Mouse (Mus musculus) lung, embryonic 16.5 days (tissue): ENCODE results near the gene Nrtn. TPM values are rescaled to one million over a fixed set of nuclear protein-coding genes. Genes with fewer than 3 reads are reported as not detected.
A peak's percentile ranks its signal among the peaks of the same experiment; 100 is the strongest.

Experiments used
- ATAC-seq: fragments of 200-750 bp; cut with Nextera tagmentation; 2 replicates; pipeline ENCODE4 v1.8.0; 2017; ENCODE audit warnings: low read depth, mild to moderate bottlenecking, moderate library complexity
- H3K27ac ChIP-seq: fragments of 300-500 bp; sonication (generic); 2 replicates; pipeline ENCODE4 v1.5.1; 2014; ENCODE audit warnings: mild to moderate bottlenecking, control low read depth, low read length
- H3K27me3 ChIP-seq: fragments of 300-500 bp; sonication (generic); 2 replicates; pipeline ENCODE4 v1.6.1; 2014; ENCODE audit warnings: low read depth, low read length, mixed read lengths; ENCODE audit not compliant: control insufficient read depth, insufficient read depth
- H3K36me3 ChIP-seq: fragments of 300-500 bp; sonication (generic); 2 replicates; pipeline ENCODE4 v1.6.1; 2014; ENCODE audit warnings: low read length; ENCODE audit not compliant: control insufficient read depth, insufficient read depth
- H3K4me1 ChIP-seq: fragments of 300-500 bp; sonication (generic); replicated peaks from 2 replicates; pipeline ENCODE4 v1.6.1; 2014; ENCODE audit warnings: low read length, mixed read lengths; ENCODE audit not compliant: control insufficient read depth, insufficient read depth
- H3K4me2 ChIP-seq: fragments of 300-500 bp; sonication (generic); 2 replicates; pipeline ENCODE4 v1.6.1; 2014; ENCODE audit warnings: low read depth, low read length, control low read depth
- H3K4me3 ChIP-seq: fragments of 300-500 bp; sonication (generic); 2 replicates; pipeline ENCODE4 v1.5.1; 2014; ENCODE audit warnings: mild to moderate bottlenecking, low read length, control low read depth
- H3K9ac ChIP-seq: fragments of 300-500 bp; sonication (generic); 2 replicates; pipeline ENCODE4 v1.6.1; 2014; ENCODE audit warnings: low read length, control low read depth
- H3K9me3 ChIP-seq: fragments of 300-500 bp; sonication (generic); 2 replicates; pipeline ENCODE4 v1.6.1; 2016; ENCODE audit warnings: low read length; ENCODE audit not compliant: control insufficient read depth
- WGBS: fragments of 180-500 bp; shearing (Covaris S2); extraction: QIAGEN DNeasy Blood & Tissue Kit; methylation state at CpG from one replicate; pipeline ENCODE4 v1.1.7; 2014; 5-methylcytosine and 5-hydroxymethylcytosine counted together
- polyA plus RNA-seq: library from polyadenylated mRNA; unstranded; fragments of >200 nt; fragmentation: Nextera tagmentation; extraction: Ambion mirVana; gene quantifications from 2 replicates; pipeline ENCODE4 v1.2.1, GENCODE M21; 2015

The Nrtn gene
- polyA plus RNA-seq, 1 experiment from 2014 or later, result 7.3 TPM

DNA sequence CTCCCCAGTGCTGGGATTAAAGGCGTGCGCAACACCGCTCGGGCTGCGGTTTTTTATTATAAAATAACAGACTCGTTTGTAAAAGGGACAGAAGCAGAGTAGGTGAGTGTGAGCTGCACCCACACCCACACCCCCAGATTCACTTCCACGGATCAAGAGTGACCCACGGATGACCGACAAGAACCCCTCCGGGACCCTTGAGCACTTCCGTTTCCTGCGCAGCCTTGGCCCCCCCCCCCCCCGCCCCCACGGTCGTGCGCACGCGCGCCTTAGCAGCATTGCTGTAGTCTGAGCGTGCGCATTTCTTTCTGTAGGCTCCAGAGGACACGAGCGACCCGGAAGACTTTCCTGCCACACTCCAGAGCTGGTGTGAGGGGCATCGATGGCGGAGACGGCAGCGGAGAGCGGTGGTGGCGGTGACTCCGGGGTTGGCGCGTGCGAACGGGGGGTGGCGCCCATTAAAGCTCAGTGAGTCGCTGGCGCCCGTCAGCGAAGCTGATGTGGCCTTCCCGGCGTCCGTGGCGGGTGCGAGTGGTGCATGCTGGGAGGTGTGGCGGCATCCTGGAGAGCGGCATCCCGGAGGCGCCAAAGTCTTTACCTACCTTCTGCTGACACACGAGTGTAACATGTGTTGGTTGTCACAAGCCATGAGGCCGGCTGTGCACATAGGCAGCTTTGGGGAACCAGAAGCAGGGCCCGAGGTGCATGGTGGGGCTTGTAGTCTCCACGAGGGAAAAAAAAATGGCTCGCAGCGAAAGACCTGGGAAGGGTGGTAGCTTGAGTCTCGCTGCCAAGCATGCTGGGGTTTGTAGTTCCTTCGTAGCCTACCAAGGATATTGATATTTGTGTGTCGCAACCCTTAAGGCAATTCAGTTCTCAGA is 7.4 kb upstream of the Nrtn start, which contains the start of gene Dus3l:
Dus3l (plus strand) TSS at position 284 of the 881 bp plus-strand sequence.
- WGBS, result under 1% methylated on average over 58 of the region's 58 CpGs
- H3K27me3 ChIP-seq, result no peaks in the 10 kb centered on the region
- peaks cover 19% of the 10 kb centered on the region for H3K4me1 ChIP-seq
- H3K4me2 ChIP-seq, result peak within 1 kb of the TSS; percentile 87
- peak within 1 kb of the TSS; percentile 82 for H3K9ac ChIP-seq
- H3K9me3 ChIP-seq, result no peaks in the 10 kb centered on the region
- peak; percentile 81 for ATAC-seq
- peak within 1 kb of the TSS; percentile 73 for H3K4me3 ChIP-seq
- H3K36me3 ChIP-seq, result peaks cover 25% of the 10 kb centered on the region
- peak within 1 kb of the TSS; percentile 96 for H3K27ac ChIP-seq

DNA sequence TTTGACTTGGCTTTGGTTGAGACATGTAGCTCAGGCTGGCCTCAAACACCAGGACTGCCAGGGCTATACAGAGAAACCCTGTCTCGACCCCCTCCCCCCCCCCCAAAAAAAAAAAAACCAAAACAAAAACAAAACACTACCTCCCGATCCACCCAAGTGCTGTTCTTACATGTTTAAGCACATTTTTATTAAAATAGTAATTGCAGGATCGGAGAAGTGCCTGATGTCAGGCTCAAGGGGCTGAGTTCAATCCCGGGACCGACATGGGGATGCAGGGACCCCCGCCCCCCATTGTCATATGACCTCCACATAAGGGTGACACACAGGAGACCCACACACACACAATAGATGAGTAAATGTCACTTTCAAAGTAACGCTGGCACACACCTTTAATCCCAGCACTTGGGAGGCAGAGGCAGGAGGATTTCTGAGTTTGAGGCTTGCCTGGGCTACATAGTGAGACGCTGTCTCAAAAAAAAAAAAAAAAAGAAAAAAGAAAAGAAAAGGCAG is 6.5 kb upstream of the Nrtn start:
- Histone ChIP-seq H3K4me3 (peak overlapping the region; percentile 73), H3K36me3 (peaks cover 16% of the 10 kb centered on the region), H3K9me3 (no peaks in the 10 kb centered on the region), H3K27ac (no peak overlapping the region; the same call in 1 of the 2 replicates), H3K9ac (peak overlapping the region; percentile 82; the same call in 1 of the 2 replicates), H3K27me3 (no peaks in the 10 kb centered on the region), H3K4me2 (peak overlapping the region; percentile 87), H3K4me1 (peaks cover 19% of the 10 kb centered on the region)
- WGBS, result 75% methylated on average over 8 of the region's 8 CpGs
- no peak for ATAC-seq

- Histone ChIP-seq H3K4me1 (peaks cover 19% of the 10 kb centered on the region), H3K9ac (no peak overlapping the region), H3K27me3 (no peaks in the 10 kb centered on the region), H3K4me3 (no peak overlapping the region; the same call in 1 of the 2 replicates), H3K4me2 (no peak overlapping the region; the same call in 1 of the 2 replicates), H3K9me3 (no peaks in the 10 kb centered on the region), H3K36me3 (peaks cover 10% of the 10 kb centered on the region), H3K27ac (peak overlapping the region; percentile 65; the same call in 1 of the 2 replicates)
- ATAC-seq, result no peak
- WGBS, result 41% methylated on average over 27 of the region's 27 CpGs
Observed at GRCm38 (mm10) chr17:56762769-56763731, 5.7 kb upstream of the Nrtn start.

- peaks cover 25% of the 10 kb centered on the region for H3K4me1 ChIP-seq
- whole genome bisulfite sequencing, result 0% methylated on average over 24 of the region's 28 CpGs
- H3K36me3 ChIP-seq, result peaks cover 1% of the 10 kb centered on the region; the same call in 1 of the 2 replicates
- peak; percentile 44 for ATAC-seq
- peak overlapping the region; percentile 65 for H3K27ac ChIP-seq
- H3K9ac ChIP-seq, result peak overlapping the region; percentile 71
- H3K4me3 ChIP-seq, result peak overlapping the region; percentile 57
- H3K4me2 ChIP-seq, result peak overlapping the region; percentile 66
- no peaks in the 10 kb centered on the region for H3K9me3 ChIP-seq
- H3K27me3 ChIP-seq, result peaks cover 5% of the 10 kb centered on the region
Observed at GRCm38 (mm10) chr17:56761991-56762410, 4.7 kb upstream of the Nrtn start.

GRCm38 (mm10) chr17:56761077-56761476 is 3.7 kb upstream of the Nrtn start:
- Histone ChIP-seq H3K4me2 (no peak overlapping the region), H3K36me3 (no peaks in the 10 kb centered on the region), H3K4me1 (peaks cover 28% of the 10 kb centered on the region), H3K27ac (no peak overlapping the region), H3K27me3 (peaks cover 11% of the 10 kb centered on the region), H3K9me3 (no peaks in the 10 kb centered on the region), H3K9ac (no peak overlapping the region), H3K4me3 (no peak overlapping the region)
- ATAC-seq, result no peak
- 62% methylated on average over 3 of the region's 3 CpGs for WGBS

DNA sequence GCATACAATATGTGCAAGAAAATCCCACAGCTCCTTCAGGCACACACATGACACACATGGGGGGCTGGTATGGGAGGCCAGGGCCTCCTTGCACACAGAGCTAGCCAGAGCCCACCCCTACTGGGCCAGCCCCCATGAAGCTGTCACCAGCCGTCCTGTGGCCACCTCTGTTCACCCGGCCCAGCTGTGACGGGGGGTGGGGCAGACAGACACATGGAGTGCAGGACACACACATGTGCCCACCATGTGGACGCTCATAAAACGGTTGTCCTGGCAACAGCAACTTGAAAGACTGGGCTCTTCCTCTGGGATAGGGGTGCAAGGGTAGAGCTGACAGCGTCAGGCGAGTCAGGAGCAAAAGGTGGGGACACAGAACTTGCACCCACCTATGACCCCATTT is 1.9 kb upstream of the Nrtn start:
- WGBS, result 42% methylated on average over 7 of the region's 7 CpGs
- H3K36me3 ChIP-seq, result no peaks in the 10 kb centered on the region
- H3K4me1 ChIP-seq, result peaks cover 28% of the 10 kb centered on the region
- H3K4me3 ChIP-seq, result no peak overlapping the region
- no peak overlapping the region for H3K4me2 ChIP-seq
- no peak overlapping the region for H3K9ac ChIP-seq
- no peaks in the 10 kb centered on the region for H3K9me3 ChIP-seq
- H3K27ac ChIP-seq, result no peak overlapping the region
- H3K27me3 ChIP-seq, result peaks cover 27% of the 10 kb centered on the region
- no peak for ATAC-seq

DNA sequence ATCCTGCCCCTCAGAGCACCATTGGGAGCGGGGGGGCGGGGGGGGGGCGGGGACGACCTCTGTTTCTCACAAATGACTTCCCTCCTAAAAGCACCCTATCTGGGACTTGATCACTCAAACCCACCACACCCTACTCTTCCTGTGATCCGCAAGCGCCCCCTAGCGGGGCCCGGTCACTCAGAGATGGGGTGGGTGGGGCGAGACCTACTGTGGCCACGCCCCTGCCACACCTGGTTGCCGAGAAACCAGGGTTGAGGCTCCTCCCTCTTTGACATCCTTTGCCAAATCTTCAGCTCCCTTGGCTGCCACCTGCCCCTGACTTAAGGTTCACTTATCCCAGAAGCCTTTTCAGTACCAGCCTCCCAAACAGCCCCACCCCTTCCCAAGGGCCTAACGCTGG is 802 bp upstream of the Nrtn start:
- Histone ChIP-seq H3K9me3 (no peaks in the 10 kb centered on the region), H3K4me3 (no peak overlapping the region), H3K4me1 (peaks cover 37% of the 10 kb centered on the region), H3K4me2 (peak overlapping the region; percentile 99), H3K27me3 (peaks cover 38% of the 10 kb centered on the region), H3K27ac (no peak overlapping the region), H3K36me3 (no peaks in the 10 kb centered on the region), H3K9ac (no peak overlapping the region)
- WGBS, result 8% methylated on average over 12 of the region's 12 CpGs
- ATAC-seq, result peak; percentile 15; the same call in 1 of the 2 replicates

- H3K27me3 ChIP-seq, result peaks cover 50% of the 10 kb centered on the region
- ATAC-seq, result peak; percentile 4
- WGBS, result 1% methylated on average over 50 of the region's 51 CpGs
- H3K4me2 ChIP-seq, result peak overlapping the region; percentile 99
- no peaks in the 10 kb centered on the region for H3K9me3 ChIP-seq
- H3K4me1 ChIP-seq, result peaks cover 29% of the 10 kb centered on the region
- peak overlapping the region; percentile 72 for H3K9ac ChIP-seq
- H3K4me3 ChIP-seq, result peak overlapping the region; percentile 59
- H3K36me3 ChIP-seq, result no peaks in the 10 kb centered on the region
- H3K27ac ChIP-seq, result no peak overlapping the region
Observed at GRCm38 (mm10) chr17:56756703-56757399, 479 bp downstream of the Nrtn start.
